Mouse (Mus musculus): Measurements from ENCODE around the gene 5330417H12Rik. TPM values are rescaled to one million over a fixed set of nuclear protein-coding genes. Genes with fewer than 3 reads are reported as not detected.

5330417H12Rik gene
- total RNA-seq, 1 experiment from 2014 or later = not detected

Other genes with a start within 250 kb of the 5330417H12Rik start
- 7.5 and 7.8 TPM in 2 replicates for gene Olfml1, start 57.7 kb downstream of the 5330417H12Rik start, total RNA-seq (2021)
- 7.8 and 8.7 TPM in 2 replicates for gene Ppfibp2, start 30.0 kb downstream of the 5330417H12Rik start, total RNA-seq (2021)
- gene Cyb5r2, start 132.9 kb upstream of the 5330417H12Rik start, total RNA-seq (2021) = not detected in 2 replicates
- not detected in 2 replicates for gene Ovch2, start 176.0 kb upstream of the 5330417H12Rik start, total RNA-seq (2021)
- not detected in 2 replicates for gene Olfr467, start 187.1 kb upstream of the 5330417H12Rik start, total RNA-seq (2021)
- gene Olfr469, start 200.4 kb upstream of the 5330417H12Rik start, total RNA-seq (2021) = not detected in 2 replicates
- not detected in 2 replicates for gene Olfr470, start 222.3 kb upstream of the 5330417H12Rik start, total RNA-seq (2021)

Data from adrenal gland, postnatal 14 days (tissue).